Mouse (Mus musculus): ENCODE data around the gene Spty2d1. TPM values are rescaled to one million over a fixed set of nuclear protein-coding genes. Genes with fewer than 3 reads are reported as not detected.

Spty2d1 gene
- total and polyA plus RNA-seq, 2 experiments from 2014 or later, result 4.7 to 8.8 TPM

DNA sequence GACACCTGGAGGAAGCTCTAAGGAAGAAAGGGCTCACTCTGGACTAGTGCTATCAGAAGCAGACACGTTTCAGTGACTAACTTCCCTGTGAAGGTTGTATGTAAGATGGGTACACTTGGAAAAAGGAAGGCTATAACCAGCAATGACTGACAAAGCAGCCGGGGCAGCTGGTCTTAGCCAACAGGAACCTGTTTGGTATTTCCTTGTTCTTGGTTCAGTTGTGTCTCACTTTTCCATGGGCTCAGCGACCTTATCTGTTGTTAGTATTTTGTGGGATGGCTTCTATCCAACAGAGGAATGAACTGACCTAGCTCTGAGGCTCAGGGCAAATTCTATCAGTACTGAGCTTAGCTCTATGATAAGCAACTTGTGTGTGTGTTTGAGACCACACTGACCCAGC, 47.2 kb downstream of the Spty2d1 start:
- no peak for DNase-seq (ENCODE audit: low spot score)
- 69% methylated on average over 3 of the region's 3 CpGs for WGBS
- Histone ChIP-seq H3K4me3 (ENCODE audit: low read depth, low read length) (no peak overlapping the region), H3K27me3 (ENCODE audit: insufficient read depth, low read length) (no peaks in the 10 kb centered on the region), H3K9ac (replicated peaks; ENCODE audit: low read length, poor library complexity, severe bottlenecking) (no peak overlapping the region), H3K27ac (ENCODE audit: low read depth, low read length) (no peak overlapping the region), H3K9me3 (ENCODE audit: low read length) (no peaks in the 10 kb centered on the region), H3K36me3 (ENCODE audit: insufficient read depth, low read length) (no peaks in the 10 kb centered on the region), H3K4me1 (ENCODE audit: insufficient read depth, low read length) (no peaks in the 10 kb centered on the region; the same call in 1 of the 2 replicates), H3K4me2 (ENCODE audit: low read depth, low read length, poor library complexity, severe bottlenecking) (no peak overlapping the region)
- no peak for ATAC-seq (ENCODE audit: low FRiP score)
- no peak for TF ChIP-seq CTCF (IDR thresholded peaks at IDR 0.05)

GRCm38 (mm10) chr7:46958853-46959252, 49.4 kb downstream of the Spty2d1 start:
- TF ChIP-seq CTCF (IDR thresholded peaks at IDR 0.05), result no peak
- Histone ChIP-seq H3K9ac (replicated peaks; ENCODE audit: low read length, poor library complexity, severe bottlenecking) (peak overlapping the region; percentile 70), H3K36me3 (ENCODE audit: insufficient read depth, low read length) (0 out of 2 replicates have a peak, but pooled peaks cover 7% of the 10 kb centered on the region), H3K4me2 (ENCODE audit: low read depth, low read length, poor library complexity, severe bottlenecking) (peak overlapping the region; percentile 67), H3K27ac (ENCODE audit: low read depth, low read length) (no peak overlapping the region), H3K4me1 (ENCODE audit: insufficient read depth, low read length) (no peaks in the 10 kb centered on the region; the same call in 1 of the 2 replicates), H3K9me3 (ENCODE audit: low read length) (no peaks in the 10 kb centered on the region), H3K27me3 (ENCODE audit: insufficient read depth, low read length) (no peaks in the 10 kb centered on the region), H3K4me3 (ENCODE audit: low read depth, low read length) (peak overlapping the region; percentile 52)
- DNase-seq (ENCODE audit: low spot score), result no peak
- ATAC-seq (ENCODE audit: low FRiP score), result peak; percentile 49; the same call in 1 of the 2 replicates
- 21% methylated on average over 9 of the region's 9 CpGs for WGBS

- Histone ChIP-seq H3K4me1 (ENCODE audit: insufficient read depth, low read length) (no peaks in the 10 kb centered on the region; the same call in 1 of the 2 replicates), H3K27ac (ENCODE audit: low read depth, low read length) (peak within 1 kb of the TSS; percentile 13; the same call in 1 of the 2 replicates), H3K9ac (replicated peaks; ENCODE audit: low read length, poor library complexity, severe bottlenecking) (peak within 1 kb of the TSS; percentile 70), H3K9me3 (ENCODE audit: low read length) (no peaks in the 10 kb centered on the region), H3K36me3 (ENCODE audit: insufficient read depth, low read length) (peaks cover 10% of the 10 kb centered on the region; the same call in 1 of the 2 replicates), H3K4me2 (ENCODE audit: low read depth, low read length, poor library complexity, severe bottlenecking) (peak within 1 kb of the TSS; percentile 67), H3K27me3 (ENCODE audit: insufficient read depth, low read length) (no peaks in the 10 kb centered on the region), H3K4me3 (ENCODE audit: low read depth, low read length) (peak within 1 kb of the TSS; percentile 52)
- TF ChIP-seq CTCF (IDR thresholded peaks at IDR 0.05), result peak; percentile 51
- DNase-seq (ENCODE audit: low spot score) (peak; percentile 92), ATAC-seq (ENCODE audit: low FRiP score) (peak; percentile 89)
- under 1% methylated on average over 51 of the region's 51 CpGs for whole genome bisulfite sequencing
These were observed 50.1 kb downstream of the Spty2d1 start, which contains the start of gene Uevld for GRCm38 (mm10) chr7:46957831-46958691. TSS of gene Uevld (minus strand) at chr7:46958527.

Other genes with a start within 250 kb of the Spty2d1 start
- 16.7 and 24.6 TPM in 2 replicates for gene Hps5, start 212.3 kb downstream of the Spty2d1 start, total RNA-seq (2014; rRNA removed)
- 8.1 and 9.0 TPM in 2 replicates for gene Hps5, start 212.3 kb downstream of the Spty2d1 start, polyA plus RNA-seq (2015; fragmentation: Nextera tagmentation; extraction: Ambion mirVana)
- 32.9 and 50.2 TPM in 2 replicates for gene Gtf2h1, start 212.3 kb downstream of the Spty2d1 start, total RNA-seq (2014; rRNA removed)
- gene Gtf2h1, start 212.3 kb downstream of the Spty2d1 start, polyA plus RNA-seq (2015; fragmentation: Nextera tagmentation; extraction: Ambion mirVana), result 36.4 and 38.2 TPM in 2 replicates
- gene Ldha, start 166.9 kb downstream of the Spty2d1 start, total RNA-seq (2014; rRNA removed), result 341 and 345 TPM in 2 replicates
- 604 and 701 TPM in 2 replicates for gene Ldha, start 166.9 kb downstream of the Spty2d1 start, polyA plus RNA-seq (2015; fragmentation: Nextera tagmentation; extraction: Ambion mirVana)
- not detected in 2 replicates for gene Ldhc, start 147.2 kb downstream of the Spty2d1 start, total RNA-seq (2014; rRNA removed)
- 0.22 and 0.32 TPM in 2 replicates for gene Ldhc, start 147.2 kb downstream of the Spty2d1 start, polyA plus RNA-seq (2015; fragmentation: Nextera tagmentation; extraction: Ambion mirVana)
- gene Tsg101, start 88.4 kb downstream of the Spty2d1 start, total RNA-seq (2014; rRNA removed), result 134 and 135 TPM in 2 replicates
- gene Tsg101, start 88.4 kb downstream of the Spty2d1 start, polyA plus RNA-seq (2015; fragmentation: Nextera tagmentation; extraction: Ambion mirVana), result 323 and 329 TPM in 2 replicates
- gene Uevld, start 49.9 kb downstream of the Spty2d1 start, total RNA-seq (2014; rRNA removed), result 10.1 and 10.6 TPM in 2 replicates
- gene Uevld, start 49.9 kb downstream of the Spty2d1 start, polyA plus RNA-seq (2015; fragmentation: Nextera tagmentation; extraction: Ambion mirVana), result 3.7 TPM in 2 replicates
- not detected in 2 replicates for gene Gm9999, start 24.8 kb downstream of the Spty2d1 start, total RNA-seq (2014; rRNA removed)
- gene Gm9999, start 24.8 kb downstream of the Spty2d1 start, polyA plus RNA-seq (2015; fragmentation: Nextera tagmentation; extraction: Ambion mirVana), result not detected in 2 replicates
- 15.1 and 16.0 TPM in 2 replicates for gene Tmem86a, start 42.2 kb upstream of the Spty2d1 start, total RNA-seq (2014; rRNA removed)
- 29.0 and 30.1 TPM in 2 replicates for gene Tmem86a, start 42.2 kb upstream of the Spty2d1 start, polyA plus RNA-seq (2015; fragmentation: Nextera tagmentation; extraction: Ambion mirVana)
- gene Ptpn5, start 125.3 kb upstream of the Spty2d1 start, total RNA-seq (2014; rRNA removed), result 114 and 124 TPM in 2 replicates
- gene Ptpn5, start 125.3 kb upstream of the Spty2d1 start, polyA plus RNA-seq (2015; fragmentation: Nextera tagmentation; extraction: Ambion mirVana), result 187 and 195 TPM in 2 replicates
- gene Mrgpra6, start 196.5 kb upstream of the Spty2d1 start, total RNA-seq (2014; rRNA removed), result not detected in 2 replicates
- gene Mrgpra6, start 196.5 kb upstream of the Spty2d1 start, polyA plus RNA-seq (2015; fragmentation: Nextera tagmentation; extraction: Ambion mirVana), result not detected in 2 replicates
- gene Mrgpra9, start 244.4 kb upstream of the Spty2d1 start, total RNA-seq (2014; rRNA removed), result not detected in 2 replicates
- not detected in 2 replicates for gene Mrgpra9, start 244.4 kb upstream of the Spty2d1 start, polyA plus RNA-seq (2015; fragmentation: Nextera tagmentation; extraction: Ambion mirVana)

Data from midbrain, postnatal 0 days (tissue).